Mouse (Mus musculus): ENCODE measurements around the gene Chit1. TPM values are rescaled to one million over a fixed set of nuclear protein-coding genes. Genes with fewer than 3 reads are reported as not detected.
A peak's percentile ranks its signal among the peaks of the same experiment; 100 is the strongest.

Chit1 gene
- polyA plus RNA-seq, 1 experiment from 2014 or later, result not detected

GRCm38 (mm10) chr1:134082987-134083516 lies 28.0 kb upstream of the Chit1 start:
- whole genome bisulfite sequencing, result 74% methylated on average over 11 of the region's 11 CpGs
- Histone ChIP-seq H3K4me1 (peaks cover 55% of the 10 kb centered on the region), H3K27me3 (ENCODE audit: low read depth, poor library complexity, severe bottlenecking) (no peaks in the 10 kb centered on the region; the same call in 1 of the 2 replicates), H3K9me3 (replicated peaks) (no peaks in the 10 kb centered on the region), H3K36me3 (no peaks in the 10 kb centered on the region), H3K27ac (replicated peaks) (peak overlapping the region; percentile 52), H3K4me3 (no peak overlapping the region)
- no peak for DNase-seq (ENCODE audit: low spot score)

- WGBS, result 85% methylated on average over 8 of the region's 8 CpGs
- Histone ChIP-seq H3K9me3 (replicated peaks) (no peaks in the 10 kb centered on the region), H3K4me1 (peaks cover 52% of the 10 kb centered on the region)
Measured at GRCm38 (mm10) chr1:134083676-134084075, 27.4 kb upstream of the Chit1 start.

GRCm38 (mm10) chr1:134084128-134084527 lies 26.9 kb upstream of the Chit1 start:
- H3K36me3 ChIP-seq, result no peaks in the 10 kb centered on the region
- peaks cover 50% of the 10 kb centered on the region for H3K4me1 ChIP-seq
- H3K27ac ChIP-seq (replicated peaks), result no peak overlapping the region
- H3K9me3 ChIP-seq (replicated peaks), result no peaks in the 10 kb centered on the region
- DNase-seq (ENCODE audit: low spot score), result no peak
- 87% methylated on average over 3 of the region's 3 CpGs for WGBS
- no peaks in the 10 kb centered on the region; the same call in 1 of the 2 replicates for H3K27me3 ChIP-seq (ENCODE audit: low read depth, poor library complexity, severe bottlenecking)
- H3K4me3 ChIP-seq, result no peak overlapping the region

More at GRCm38 (mm10) chr1:134083676-134084075, 27.4 kb upstream of the Chit1 start:
- H3K4me3 ChIP-seq, result no peak overlapping the region
- no peaks in the 10 kb centered on the region; the same call in 1 of the 2 replicates for H3K27me3 ChIP-seq (ENCODE audit: low read depth, poor library complexity, severe bottlenecking)
- DNase-seq (ENCODE audit: low spot score), result no peak
- 0 out of 2 replicates have a peak overlapping the region, but pooled peaks have one; percentile 52 for H3K27ac ChIP-seq (replicated peaks)
- H3K36me3 ChIP-seq, result no peaks in the 10 kb centered on the region

GRCm38 (mm10) chr1:134086017-134086416 lies 25.0 kb upstream of the Chit1 start:
- 9% methylated on average over 3 of the region's 3 CpGs for WGBS
- Histone ChIP-seq H3K27me3 (ENCODE audit: low read depth, poor library complexity, severe bottlenecking) (no peaks in the 10 kb centered on the region; the same call in 1 of the 2 replicates), H3K36me3 (no peaks in the 10 kb centered on the region), H3K4me1 (peaks cover 34% of the 10 kb centered on the region), H3K9me3 (replicated peaks) (no peaks in the 10 kb centered on the region), H3K27ac (replicated peaks) (peak overlapping the region; percentile 82), H3K4me3 (0 out of 2 replicates have a peak overlapping the region, but pooled peaks have one; percentile 20)
- no peak for DNase-seq (ENCODE audit: low spot score)

- H3K4me3 ChIP-seq, result peak overlapping the region; percentile 20
- H3K27ac ChIP-seq (replicated peaks), result peak overlapping the region; percentile 82
- peaks cover 36% of the 10 kb centered on the region for H3K4me1 ChIP-seq
- WGBS, result 53% methylated on average over 16 of the region's 16 CpGs
- DNase-seq (ENCODE audit: low spot score), result no peak
- no peaks in the 10 kb centered on the region for H3K9me3 ChIP-seq (replicated peaks)
- H3K36me3 ChIP-seq, result no peaks in the 10 kb centered on the region
- peaks cover 3% of the 10 kb centered on the region; the same call in 1 of the 2 replicates for H3K27me3 ChIP-seq (ENCODE audit: low read depth, poor library complexity, severe bottlenecking)
Measured at GRCm38 (mm10) chr1:134086811-134087398, 24.1 kb upstream of the Chit1 start.

GRCm38 (mm10) chr1:134089074-134089473 lies 22.0 kb upstream of the Chit1 start:
- H3K27me3 ChIP-seq (ENCODE audit: low read depth, poor library complexity, severe bottlenecking), result peaks cover 11% of the 10 kb centered on the region; the same call in 1 of the 2 replicates
- 91% methylated on average over 7 of the region's 7 CpGs for WGBS
- peaks cover 47% of the 10 kb centered on the region for H3K4me1 ChIP-seq
- H3K27ac ChIP-seq (replicated peaks), result no peak overlapping the region
- H3K4me3 ChIP-seq, result no peak overlapping the region
- DNase-seq (ENCODE audit: low spot score), result no peak
- no peaks in the 10 kb centered on the region for H3K36me3 ChIP-seq
- no peaks in the 10 kb centered on the region for H3K9me3 ChIP-seq (replicated peaks)

- no peak overlapping the region for H3K4me3 ChIP-seq
- peak overlapping the region; percentile 89 for H3K27ac ChIP-seq (replicated peaks)
- no peaks in the 10 kb centered on the region for H3K36me3 ChIP-seq
- peaks cover 56% of the 10 kb centered on the region for H3K4me1 ChIP-seq
- WGBS, result 87% methylated on average over 3 of the region's 3 CpGs
- H3K27me3 ChIP-seq (ENCODE audit: low read depth, poor library complexity, severe bottlenecking), result peaks cover 19% of the 10 kb centered on the region
- H3K9me3 ChIP-seq (replicated peaks), result no peaks in the 10 kb centered on the region
- DNase-seq (ENCODE audit: low spot score), result no peak
Measured at GRCm38 (mm10) chr1:134091851-134092250, 19.2 kb upstream of the Chit1 start.

GRCm38 (mm10) chr1:134092368-134092767 lies 18.7 kb upstream of the Chit1 start:
- Histone ChIP-seq H3K9me3 (replicated peaks) (no peaks in the 10 kb centered on the region), H3K36me3 (no peaks in the 10 kb centered on the region), H3K27ac (replicated peaks) (peak overlapping the region; percentile 89), H3K27me3 (ENCODE audit: low read depth, poor library complexity, severe bottlenecking) (peaks cover 19% of the 10 kb centered on the region), H3K4me1 (peaks cover 55% of the 10 kb centered on the region), H3K4me3 (peak overlapping the region; percentile 54)
- no peak for DNase-seq (ENCODE audit: low spot score)
- 27% methylated on average over 6 of the region's 6 CpGs for WGBS

- DNase-seq (ENCODE audit: low spot score), result peak; percentile 84
Measured at GRCm38 (mm10) chr1:134092852-134093770, 17.9 kb upstream of the Chit1 start.

GRCm38 (mm10) chr1:134093771-134094526 lies 17.1 kb upstream of the Chit1 start:
- no peak for DNase-seq (ENCODE audit: low spot score)
- Histone ChIP-seq H3K27me3 (ENCODE audit: low read depth, poor library complexity, severe bottlenecking) (peaks cover 19% of the 10 kb centered on the region), H3K9me3 (replicated peaks) (no peaks in the 10 kb centered on the region), H3K27ac (replicated peaks) (peak overlapping the region; percentile 89), H3K4me1 (peaks cover 70% of the 10 kb centered on the region), H3K4me3 (peak overlapping the region; percentile 54), H3K36me3 (no peaks in the 10 kb centered on the region)
- 70% methylated on average over 13 of the region's 13 CpGs for WGBS

More at GRCm38 (mm10) chr1:134092852-134093770, 17.9 kb upstream of the Chit1 start:
- Histone ChIP-seq H3K4me1 (peaks cover 62% of the 10 kb centered on the region), H3K4me3 (peak overlapping the region; percentile 54), H3K9me3 (replicated peaks) (no peaks in the 10 kb centered on the region), H3K36me3 (no peaks in the 10 kb centered on the region), H3K27me3 (ENCODE audit: low read depth, poor library complexity, severe bottlenecking) (peaks cover 19% of the 10 kb centered on the region), H3K27ac (replicated peaks) (peak overlapping the region; percentile 89)
- 2% methylated on average over 43 of the region's 43 CpGs for WGBS

GRCm38 (mm10) chr1:134095033-134095612 lies 15.9 kb upstream of the Chit1 start:
- Histone ChIP-seq H3K9me3 (replicated peaks) (no peaks in the 10 kb centered on the region), H3K27ac (replicated peaks) (peak overlapping the region; percentile 88), H3K4me3 (no peak overlapping the region), H3K36me3 (no peaks in the 10 kb centered on the region), H3K27me3 (ENCODE audit: low read depth, poor library complexity, severe bottlenecking) (peaks cover 19% of the 10 kb centered on the region), H3K4me1 (peaks cover 81% of the 10 kb centered on the region)
- WGBS, result 69% methylated on average over 7 of the region's 7 CpGs
- no peak for DNase-seq (ENCODE audit: low spot score)

GRCm38 (mm10) chr1:134095721-134096120 lies 15.3 kb upstream of the Chit1 start:
- Histone ChIP-seq H3K27me3 (ENCODE audit: low read depth, poor library complexity, severe bottlenecking) (peaks cover 19% of the 10 kb centered on the region), H3K9me3 (replicated peaks) (no peaks in the 10 kb centered on the region), H3K36me3 (no peaks in the 10 kb centered on the region), H3K4me3 (no peak overlapping the region), H3K27ac (replicated peaks) (peak overlapping the region; percentile 88), H3K4me1 (peaks cover 81% of the 10 kb centered on the region)
- 91% methylated on average over 4 of the region's 4 CpGs for WGBS
- no peak for DNase-seq (ENCODE audit: low spot score)
